23 mouse cellular contexts compared by ENCODE assay signal in genomic region chr1:35717659-35718058, GRCm38 (mm10).
DNase-seq lines count a peak whose midpoint lies in the region; ATAC-seq and TF ChIP-seq lines count a peak whose summit lies in the region.
"Had no signal": no experiment of that assay in that cellular context is flagged by ENCODE, and none has a peak within 500 bp of the region (broad histone marks: within the 10 kb centered on the region; RNA-seq: fewer than 3 reads in every experiment).

No protein-coding gene starts in this region.

- no peak overlapping the region for H3K9ac ChIP-seq in kidney, embryonic 15.5 days
- no peak overlapping the region for H3K9ac ChIP-seq in stomach, embryonic 15.5 days
- no peak overlapping the region for H3K9ac ChIP-seq in stomach, postnatal 0 days (ENCODE audit: low read length)
- no peak overlapping the region for H3K9ac ChIP-seq in liver, embryonic 13.5 days
- H3K9ac ChIP-seq in forebrain, embryonic 13.5 days: no peak overlapping the region
- H3K9ac ChIP-seq: embryonic facial prominence, embryonic 15.5 days; forebrain, embryonic 15.5 days; hindbrain, embryonic 12.5 days had no signal

- DNase-seq in kidney, postnatal 4 days: no peak
- no peak for DNase-seq in stomach, postnatal 0 days (ENCODE audit: low spot score)
- DNase-seq in liver, embryonic 13.5 days: no peak
- DNase-seq in yolk sac, embryonic 10.5 days (ENCODE audit: low spot score): peak; percentile 29
- no peak for DNase-seq in cerebellum, postnatal 25 days
- DNase-seq: cerebellum, adult 18-20 months; cerebellum, adult 9-11 months; embryo, embryonic 11 days; heart, adult 18-20 months; heart, postnatal 10 days; heart, postnatal 4 days had no signal

- no peak overlapping the region for H3K27ac ChIP-seq in kidney, embryonic 15.5 days
- H3K27ac ChIP-seq in stomach, embryonic 15.5 days: no peak overlapping the region
- H3K27ac ChIP-seq in stomach, postnatal 0 days (replicated peaks): no peak overlapping the region
- no peak overlapping the region for H3K27ac ChIP-seq in liver, embryonic 13.5 days
- H3K27ac ChIP-seq in forebrain, embryonic 13.5 days: no peak overlapping the region
- H3K27ac ChIP-seq: embryonic facial prominence, embryonic 15.5 days; forebrain, embryonic 10.5 days; forebrain, embryonic 15.5 days; heart, embryonic 10.5 days; hindbrain, embryonic 12.5 days had no signal

- peak; percentile 78 for ATAC-seq in kidney, embryonic 15.5 days (replicated peaks; ENCODE audit: low FRiP score)
- ATAC-seq in stomach, embryonic 15.5 days (ENCODE audit: insufficient read depth, low FRiP score, low read depth): peak; percentile 35; the same call in 1 of the 2 replicates
- ATAC-seq in stomach, postnatal 0 days (ENCODE audit: low FRiP score, low TSS enrichment): no peak
- 0 out of 2 replicates have a peak, but pooled peaks have one; percentile 41 for ATAC-seq in liver, embryonic 13.5 days (ENCODE audit: low read depth)
- ATAC-seq in forebrain, embryonic 13.5 days: no peak
- ATAC-seq: activated CD4-positive, CD25-positive, alpha-beta regulatory T cell, adult 4 months; forebrain, embryonic 15.5 days; Patski had no signal

- 50% methylated on average over 2 of the region's 2 CpGs for WGBS in kidney, embryonic 15.5 days
- 57% methylated on average over 2 of the region's 2 CpGs for WGBS in stomach, embryonic 15.5 days
- whole genome bisulfite sequencing in stomach, postnatal 0 days: 44% methylated on average over 2 of the region's 2 CpGs
- WGBS in liver, embryonic 13.5 days (ENCODE audit: insufficient replicate concordance): 35% methylated on average over 2 of the region's 2 CpGs
- WGBS in forebrain, embryonic 13.5 days: 93% methylated on average over 2 of the region's 2 CpGs

- H3K9me3 ChIP-seq in kidney, embryonic 15.5 days (replicated peaks): no peaks in the 10 kb centered on the region
- no peaks in the 10 kb centered on the region for H3K9me3 ChIP-seq in stomach, embryonic 15.5 days
- H3K9me3 ChIP-seq in stomach, postnatal 0 days (ENCODE audit: control insufficient read depth, low read length): no peaks in the 10 kb centered on the region
- no peaks in the 10 kb centered on the region for H3K9me3 ChIP-seq in liver, embryonic 13.5 days (replicated peaks)
- H3K9me3 ChIP-seq in forebrain, embryonic 13.5 days (replicated peaks): 0 out of 2 replicates have a peak, but pooled peaks cover 4% of the 10 kb centered on the region
- H3K9me3 ChIP-seq: embryonic facial prominence, embryonic 15.5 days; forebrain, embryonic 10.5 days; forebrain, embryonic 15.5 days; heart, embryonic 10.5 days; hindbrain, embryonic 12.5 days had no signal

- no peaks in the 10 kb centered on the region for H3K27me3 ChIP-seq in kidney, embryonic 15.5 days
- H3K27me3 ChIP-seq in stomach, embryonic 15.5 days (replicated peaks): no peaks in the 10 kb centered on the region
- H3K27me3 ChIP-seq in stomach, postnatal 0 days (ENCODE audit: control insufficient read depth, insufficient read depth, low read length): no peaks in the 10 kb centered on the region
- H3K27me3 ChIP-seq in liver, embryonic 13.5 days: no peaks in the 10 kb centered on the region
- no peaks in the 10 kb centered on the region for H3K27me3 ChIP-seq in forebrain, embryonic 13.5 days
- H3K27me3 ChIP-seq: CH12.LX; embryonic facial prominence, embryonic 15.5 days; forebrain, embryonic 15.5 days; hindbrain, embryonic 12.5 days; Patski had no signal

- no peaks in the 10 kb centered on the region for H3K4me1 ChIP-seq in kidney, embryonic 15.5 days
- H3K4me1 ChIP-seq in stomach, embryonic 15.5 days: no peaks in the 10 kb centered on the region
- H3K4me1 ChIP-seq in stomach, postnatal 0 days (replicated peaks; ENCODE audit: control insufficient read depth, insufficient read depth): no peaks in the 10 kb centered on the region
- no peaks in the 10 kb centered on the region for H3K4me1 ChIP-seq in liver, embryonic 13.5 days (replicated peaks)
- no peaks in the 10 kb centered on the region for H3K4me1 ChIP-seq in forebrain, embryonic 13.5 days
- H3K4me1 ChIP-seq: embryonic facial prominence, embryonic 15.5 days; forebrain, embryonic 10.5 days; forebrain, embryonic 15.5 days; heart, embryonic 10.5 days; hindbrain, embryonic 12.5 days had no signal

- TF ChIP-seq EP300 in stomach, postnatal 0 days (optimal IDR thresholded peaks at IDR 0.05): no peak

- H3K36me3 ChIP-seq in kidney, embryonic 15.5 days: no peaks in the 10 kb centered on the region
- no peaks in the 10 kb centered on the region for H3K36me3 ChIP-seq in stomach, embryonic 15.5 days
- no peaks in the 10 kb centered on the region for H3K36me3 ChIP-seq in stomach, postnatal 0 days (ENCODE audit: control insufficient read depth, insufficient read depth, low read length)
- H3K36me3 ChIP-seq in liver, embryonic 13.5 days: no peaks in the 10 kb centered on the region
- no peaks in the 10 kb centered on the region for H3K36me3 ChIP-seq in forebrain, embryonic 13.5 days (ENCODE audit: poor library complexity, severe bottlenecking)
- H3K36me3 ChIP-seq: embryonic facial prominence, embryonic 15.5 days; forebrain, embryonic 10.5 days; forebrain, embryonic 15.5 days; heart, embryonic 10.5 days; hindbrain, embryonic 12.5 days had no signal

- H3K4me2 ChIP-seq in kidney, embryonic 15.5 days: no peak overlapping the region
- no peak overlapping the region for H3K4me2 ChIP-seq in stomach, embryonic 15.5 days
- no peak overlapping the region for H3K4me2 ChIP-seq in stomach, postnatal 0 days (replicated peaks; ENCODE audit: low read depth)
- no peak overlapping the region for H3K4me2 ChIP-seq in liver, embryonic 13.5 days
- H3K4me2 ChIP-seq in forebrain, embryonic 13.5 days: no peak overlapping the region
- H3K4me2 ChIP-seq: embryonic facial prominence, embryonic 15.5 days; forebrain, embryonic 15.5 days; hindbrain, embryonic 12.5 days had no signal

- H3K4me3 ChIP-seq in kidney, embryonic 15.5 days (replicated peaks): no peak overlapping the region
- no peak overlapping the region for H3K4me3 ChIP-seq in stomach, embryonic 15.5 days (replicated peaks)
- no peak overlapping the region for H3K4me3 ChIP-seq in stomach, postnatal 0 days (ENCODE audit: low read depth, low read length)
- H3K4me3 ChIP-seq in liver, embryonic 13.5 days (replicated peaks): no peak overlapping the region
- H3K4me3 ChIP-seq in forebrain, embryonic 13.5 days: no peak overlapping the region
- H3K4me3 ChIP-seq: embryonic facial prominence, embryonic 15.5 days; erythroblast, embryonic 14.5 days; forebrain, embryonic 10.5 days; forebrain, embryonic 15.5 days; heart, embryonic 10.5 days; hindbrain, embryonic 12.5 days had no signal

- TF ChIP-seq CTCF in stomach, postnatal 0 days (IDR thresholded peaks at IDR 0.05; ENCODE audit: low read depth): no peak

Comparison
In these comparisons a context has a peak if more than half of its experiments do, and no peak if none do; other contexts are left out.
1. ATAC-seq: peak in kidney, embryonic 15.5 days (single experiment), stomach, embryonic 15.5 days (single experiment) and liver, embryonic 13.5 days (single experiment); none in stomach, postnatal 0 days (single experiment) and forebrain, embryonic 13.5 days (single experiment).